Mouse (Mus musculus) Patski (cell line): ENCODE measurements at regions not wholly inside any gene's neighbourhood (a gene's known extent, or its start where the extent isn't known, plus 50 kb on each side); places are given as distances from the start of the nearest gene placed in this dataset.

ENCODE experiments used
- ATAC-seq: fragments of 100-300 bp; one replicate; pipeline ENCODE4 v1.8.0; 2021
- CTCF ChIA-PET: fragments of 350-600 bp; sonication (Branson Sonifier 250); formaldehyde crosslinking; loops from one replicate; lab custom pipeline; 2022; ENCODE audit warnings: inconsistent platforms; lab: Charles Lee
- POLR2A ChIA-PET: fragments of 350-600 bp; sonication (Branson Sonifier 250); formaldehyde crosslinking; loops from one replicate; lab custom pipeline; 2022; ENCODE audit warnings: antibody characterized with exemption, inconsistent platforms; lab: Charles Lee
- DNase-seq: peaks from one replicate; pipeline ENCODE4 v3.0.0-alpha.2; 2011; ENCODE audit warnings: low read depth, low spot score
- H3K27me3 ChIP-seq: fragments of 371-371 bp; one replicate; pipeline ENCODE4 v1.5.1; 2021
- CTCF ChIP-seq: fragments of 100-300 bp; IDR thresholded peaks from one replicate; pipeline ENCODE4 v1.5.1; 2021
- in situ Hi-C: fragments of 300-500 bp; cut with MboI; formaldehyde crosslinking; loops from 3 replicates; pipeline ENCODE4 v1.11.1; 2018; ENCODE audit warnings: low pct_unique_long_range_greater_than_20kb, mixed read lengths

GRCm38 (mm10) chr4:142424596-142424995 lies 185.4 kb upstream of the Kazn start:
- ChIA-PET POLR2A (no interaction called here), CTCF (no interaction called here)
- TF ChIP-seq CTCF, result no peak
- DNase-seq (no peak), ATAC-seq (no peak)
- H3K27me3 ChIP-seq, result peaks cover 4% of the 10 kb centered on the region
- in situ Hi-C loops, result no loop called here

GRCm38 (mm10) chr4:142420427-142420826 lies 181.2 kb upstream of the Kazn start:
- CTCF ChIA-PET, result no interaction called here
- DNase-seq (no peak), ATAC-seq (no peak)
- POLR2A ChIA-PET, result no interaction called here
- peaks cover 9% of the 10 kb centered on the region for H3K27me3 ChIP-seq
- TF ChIP-seq CTCF, result no peak
- in situ Hi-C loops, result no loop called here

- POLR2A ChIA-PET, result no interaction called here
- CTCF ChIA-PET, result no interaction called here
- in situ Hi-C loops, result no loop called here
- no peak for TF ChIP-seq CTCF
- H3K27me3 ChIP-seq, result peaks cover 4% of the 10 kb centered on the region
- ATAC-seq (no peak), DNase-seq (no peak)
Observed at GRCm38 (mm10) chr4:142414874-142415273, 175.7 kb upstream of the Kazn start.

- ATAC-seq (no peak), DNase-seq (no peak)
- POLR2A ChIA-PET, result no interaction called here
- no peaks in the 10 kb centered on the region for H3K27me3 ChIP-seq
- in situ Hi-C loops, result no loop called here
- TF ChIP-seq CTCF, result no peak
- CTCF ChIA-PET, result no interaction called here
Observed at GRCm38 (mm10) chr4:142411792-142412191, 172.6 kb upstream of the Kazn start.

- ATAC-seq (no peak), DNase-seq (no peak)
- in situ Hi-C loops, result no loop called here
- POLR2A ChIA-PET, result no interaction called here
- CTCF ChIA-PET, result no interaction called here
- TF ChIP-seq CTCF, result no peak
- no peaks in the 10 kb centered on the region for H3K27me3 ChIP-seq
Observed at GRCm38 (mm10) chr4:142410596-142411573, 171.7 kb upstream of the Kazn start.

GRCm38 (mm10) chr4:142397858-142398257 lies 158.7 kb upstream of the Kazn start:
- ChIA-PET CTCF (no interaction called here), POLR2A (no interaction called here)
- ATAC-seq, result no peak
- no peak for DNase-seq
- TF ChIP-seq CTCF, result no peak
- H3K27me3 ChIP-seq, result no peaks in the 10 kb centered on the region
- in situ Hi-C loops, result no loop called here

- H3K27me3 ChIP-seq, result no peaks in the 10 kb centered on the region
- ChIA-PET POLR2A (no interaction called here), CTCF (no interaction called here)
- TF ChIP-seq CTCF, result peak; percentile 50
- in situ Hi-C loops, result no loop called here
- ATAC-seq (no peak), DNase-seq (no peak)
Observed at GRCm38 (mm10) chr4:142392924-142393323, 153.7 kb upstream of the Kazn start.

- ChIA-PET POLR2A (interaction anchor here (0.7 kb wide), 1 partner anchor 349 kb away, joined by 3 read pairs; no protein-coding TSS in a partner anchor), CTCF (no interaction called here)
- in situ Hi-C loops, result no loop called here
- ATAC-seq, result no peak
- no peak for DNase-seq
- no peak for TF ChIP-seq CTCF
- no peaks in the 10 kb centered on the region for H3K27me3 ChIP-seq
Observed at GRCm38 (mm10) chr4:142390531-142391195, 151.5 kb upstream of the Kazn start.

- no peak for ATAC-seq
- ChIA-PET POLR2A (no interaction called here), CTCF (no interaction called here)
- TF ChIP-seq CTCF, result peak; percentile 27
- in situ Hi-C loops, result no loop called here
- no peaks in the 10 kb centered on the region for H3K27me3 ChIP-seq
- DNase-seq, result no peak
Observed at GRCm38 (mm10) chr4:142388476-142388875, 149.3 kb upstream of the Kazn start.

- in situ Hi-C loops, result no loop called here
- ChIA-PET CTCF (no interaction called here), POLR2A (no interaction called here)
- H3K27me3 ChIP-seq, result peaks cover 2% of the 10 kb centered on the region
- no peak for TF ChIP-seq CTCF
- ATAC-seq (no peak), DNase-seq (no peak)
Observed at GRCm38 (mm10) chr4:142381168-142381567, 142.0 kb upstream of the Kazn start.

- in situ Hi-C loops, result no loop called here
- peaks cover 3% of the 10 kb centered on the region for H3K27me3 ChIP-seq
- CTCF ChIA-PET, result no interaction called here
- DNase-seq (no peak), ATAC-seq (no peak)
- TF ChIP-seq CTCF, result no peak
- POLR2A ChIA-PET, result interaction anchor here (0.7 kb wide), 1 partner anchor 204 kb away, joined by 4 read pairs; no protein-coding TSS in a partner anchor
Observed at GRCm38 (mm10) chr4:142378452-142378851, 139.3 kb upstream of the Kazn start.
